Mouse (Mus musculus): ENCODE data around the gene Gigyf1.

The Gigyf1 gene

DNA sequence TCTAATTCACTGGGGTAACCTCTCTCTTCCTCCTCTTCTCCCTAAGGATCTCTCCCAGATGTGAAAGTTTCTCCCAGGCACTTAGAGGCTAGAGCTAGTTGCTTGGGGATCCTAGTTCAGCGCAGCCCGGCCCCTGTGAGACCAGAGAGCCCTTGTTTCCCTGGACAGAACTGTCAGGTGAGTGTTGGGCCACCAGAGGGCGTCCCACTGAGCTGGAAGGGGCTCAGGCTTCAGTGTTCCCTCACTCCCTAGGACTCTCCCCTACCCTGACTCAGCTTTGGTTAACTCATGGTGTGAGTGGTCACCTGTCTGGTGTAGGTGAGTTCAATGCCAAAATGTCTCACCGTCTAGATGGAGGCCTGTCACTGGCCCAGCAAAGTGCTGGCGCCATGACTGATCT lies at the start of gene Gigyf1:
TSS of gene Gigyf1 (plus strand) at position 113 of the 400 bp plus-strand sequence.
- peak; percentile 55 to 58 for DNase-seq

DNA sequence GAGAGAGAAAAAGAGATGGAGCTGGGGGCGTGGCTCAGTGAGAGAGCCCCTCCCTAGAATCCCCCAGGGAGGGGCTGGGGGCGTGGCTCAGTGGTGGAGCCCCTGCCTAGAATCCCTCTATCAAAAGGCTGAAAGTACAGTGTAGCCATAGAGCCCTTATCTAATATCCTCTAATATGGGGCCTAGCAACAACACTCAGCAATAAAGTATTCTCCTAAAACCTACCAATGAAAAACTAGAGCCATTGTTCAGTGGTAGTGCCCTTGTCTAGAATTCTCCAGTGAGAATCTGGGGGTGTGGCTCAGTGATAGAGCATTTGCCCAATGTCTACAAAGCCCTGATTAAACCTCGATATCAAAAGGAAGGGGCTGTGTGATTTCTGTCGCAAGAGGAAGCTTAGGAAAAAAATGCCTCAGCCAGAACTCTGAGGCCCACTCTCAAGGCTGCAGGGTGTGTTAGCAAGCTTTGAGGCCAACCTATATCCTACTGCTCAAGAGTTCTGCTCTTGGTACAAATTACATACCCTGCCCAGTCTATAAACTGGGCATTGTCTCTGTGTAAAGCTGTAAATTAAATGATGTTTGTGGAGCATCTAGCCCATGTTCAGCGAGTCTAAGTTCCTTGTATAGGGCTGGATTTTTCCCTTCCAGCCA lies 46.0 kb upstream of the Gigyf1 start:
- no peak for DNase-seq

DNA sequence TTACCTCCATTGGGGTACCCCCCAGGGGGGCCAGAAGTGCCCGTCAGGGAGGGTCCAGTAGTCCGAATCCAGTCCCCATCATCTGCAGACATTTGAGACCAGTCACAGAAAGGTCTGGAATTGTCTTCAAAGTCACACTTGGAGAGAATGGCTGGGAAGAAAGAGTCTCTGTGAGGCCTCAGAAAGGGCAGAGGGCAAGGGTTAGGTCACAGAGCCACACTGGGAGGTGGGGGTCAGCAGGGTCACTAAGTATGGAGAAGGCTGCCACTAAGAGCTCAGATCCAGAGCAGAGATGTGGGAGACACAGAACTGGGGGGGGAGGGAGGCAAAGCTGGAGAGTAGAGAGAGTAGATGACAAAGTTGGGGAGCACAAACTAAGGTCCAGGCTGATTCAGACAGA lies 44.0 kb upstream of the Gigyf1 start:
- no peak for DNase-seq

DNA sequence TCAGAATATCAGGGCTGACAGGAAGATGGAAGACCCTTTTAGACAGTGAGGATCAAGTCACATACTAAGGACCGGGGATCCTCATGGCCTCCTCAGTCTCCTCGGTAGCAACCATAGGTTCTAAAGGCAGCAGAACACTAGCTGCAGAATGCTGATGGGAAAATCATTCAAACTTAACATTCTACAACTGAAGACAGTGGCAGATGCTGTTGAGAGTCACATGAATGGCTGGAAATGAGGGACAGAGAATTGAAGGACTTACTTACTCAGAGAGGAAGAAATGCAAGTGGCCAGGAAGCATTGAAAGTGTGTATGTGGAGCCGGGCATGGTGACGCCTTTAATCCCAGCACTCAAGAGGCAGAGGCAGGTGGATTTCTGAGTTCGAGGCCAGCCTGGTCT lies 41.4 kb upstream of the Gigyf1 start, which contains the start of gene Zan:
TSS of gene Zan (minus strand) at position 101 of the 400 bp plus-strand sequence.
- DNase-seq: no peak

DNA sequence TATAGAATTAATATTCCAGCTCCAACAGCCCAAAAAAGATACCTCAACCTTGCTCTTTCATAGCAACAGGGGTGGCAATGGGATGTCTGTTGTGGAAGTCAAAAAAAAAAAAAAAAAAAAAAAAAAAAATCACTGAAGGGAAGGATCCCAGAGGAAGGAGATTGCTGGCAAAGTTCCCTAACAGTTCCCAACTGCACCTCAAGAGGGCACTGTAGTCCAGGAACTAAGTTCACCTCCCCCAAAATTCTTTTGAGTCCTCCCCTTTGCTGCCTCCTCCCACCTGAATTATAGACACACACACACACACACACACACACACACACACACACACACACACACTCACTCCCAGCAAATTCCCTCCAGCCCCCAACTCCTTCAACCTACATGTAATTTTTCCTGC lies 37.2 kb upstream of the Gigyf1 start:
- peak; percentile 61 to 65 for DNase-seq

DNA sequence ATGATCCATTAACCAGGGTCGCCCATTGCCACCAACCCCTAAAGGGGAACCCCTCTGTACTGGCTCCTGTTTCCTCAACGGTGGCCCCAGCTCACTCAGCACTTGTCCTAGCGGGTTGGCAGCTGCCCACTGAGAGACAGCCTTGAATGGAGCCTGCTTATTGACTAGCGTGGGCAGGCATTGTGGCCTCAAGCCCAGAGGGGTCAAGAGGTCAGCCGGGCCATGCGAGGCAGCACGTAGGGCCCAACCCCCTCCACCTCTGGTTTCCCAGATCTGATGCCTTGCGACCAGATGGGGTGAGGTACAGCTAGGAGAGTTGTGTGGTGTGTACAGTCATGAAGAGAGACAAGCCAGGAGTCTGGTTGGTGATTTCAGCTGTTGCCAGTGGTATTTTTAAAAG lies 36.5 kb upstream of the Gigyf1 start:
- no peak for DNase-seq

DNA sequence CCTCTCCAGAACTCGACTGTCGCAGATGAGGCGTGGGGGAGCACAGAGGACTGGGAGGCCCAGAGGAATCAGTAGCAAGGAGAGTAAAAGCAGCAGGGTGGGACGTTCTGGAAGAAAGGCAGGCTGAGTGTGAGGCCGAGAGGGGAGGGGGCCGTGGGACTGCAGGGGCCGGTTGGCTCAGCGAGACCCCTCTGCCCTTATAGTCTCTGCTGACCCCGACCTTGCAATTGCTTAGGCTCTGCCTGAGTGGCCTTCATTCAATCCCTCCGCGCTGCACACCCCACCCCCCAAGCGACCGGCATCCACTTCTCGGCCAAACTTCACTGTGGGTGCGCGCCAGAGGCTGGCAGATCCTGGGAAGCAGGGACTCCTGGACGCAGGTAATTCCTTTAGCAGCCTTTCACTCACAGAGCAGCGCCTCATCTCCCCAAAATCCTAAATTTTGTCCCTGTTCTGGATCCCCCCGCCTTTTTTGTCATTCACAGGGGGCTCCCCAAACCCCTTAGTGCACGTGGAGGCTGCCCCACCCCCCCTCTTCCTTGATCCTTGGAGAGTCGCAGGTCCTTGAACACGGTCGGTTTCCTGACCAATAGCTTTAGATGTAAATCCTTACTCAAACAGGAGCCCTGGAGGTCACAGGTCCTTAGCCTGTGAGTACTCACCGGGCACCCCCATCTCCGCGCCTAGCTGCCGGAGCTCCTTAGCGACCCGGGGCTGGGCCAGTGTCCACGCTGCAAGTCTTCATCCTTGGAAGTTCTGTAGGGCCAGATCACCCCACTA lies 33.1 kb upstream of the Gigyf1 start:
- no peak for DNase-seq

DNA sequence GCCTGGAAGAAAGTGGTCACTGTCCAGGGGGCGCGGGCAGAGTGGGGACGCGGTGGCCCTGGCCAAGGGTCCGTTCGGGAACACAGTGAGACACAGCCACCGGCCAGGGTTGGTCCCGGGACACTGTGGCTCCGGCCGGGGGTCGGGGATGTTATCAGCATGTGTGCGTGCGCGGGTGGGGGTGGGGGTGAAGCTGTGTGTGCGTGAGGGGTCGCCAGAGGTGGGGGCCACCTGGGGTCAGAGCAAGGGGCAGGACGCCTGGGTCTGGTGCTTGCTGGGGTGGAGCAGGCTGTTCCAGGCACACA lies 32.5 kb upstream of the Gigyf1 start:
- DNase-seq: no peak

DNA sequence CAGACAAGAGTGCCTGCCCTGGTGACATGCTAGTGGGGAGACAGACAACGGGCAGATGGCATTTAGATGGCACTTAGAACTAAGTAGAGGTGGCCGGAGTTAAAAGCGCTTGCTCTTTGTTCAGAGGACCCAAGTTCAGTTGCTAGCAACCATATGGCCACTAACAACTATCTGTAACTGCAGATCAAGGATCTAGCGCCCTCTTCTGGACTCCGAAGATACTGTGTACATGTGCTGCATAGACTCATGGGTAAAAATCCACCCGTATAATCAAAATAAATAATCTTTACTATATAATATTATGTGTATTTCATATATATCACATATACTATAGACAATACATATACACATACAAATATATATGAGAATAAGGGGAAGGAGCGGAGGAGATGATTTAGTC lies 30.7 kb upstream of the Gigyf1 start:
- DNase-seq: peak; percentile 19 to 29

DNA sequence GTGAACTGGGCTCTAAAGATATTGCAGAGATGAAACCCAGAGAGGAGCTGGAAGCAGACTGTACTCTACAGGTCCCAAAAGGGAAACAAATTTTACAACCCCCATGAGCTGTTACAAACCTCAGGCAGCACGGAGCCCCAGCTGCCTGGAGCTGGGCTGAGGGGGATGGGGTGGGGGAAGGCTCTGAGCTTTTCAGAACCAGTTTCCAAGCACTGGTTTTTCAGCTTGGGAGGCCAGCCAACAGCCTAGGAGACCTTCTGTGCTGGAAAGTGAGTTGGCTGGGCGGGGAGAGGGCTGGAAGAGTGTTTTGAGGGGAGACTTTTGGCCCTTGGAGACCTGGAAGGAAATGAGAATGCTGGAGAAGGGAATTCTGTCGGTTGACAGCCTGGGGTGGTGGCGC lies 26.8 kb upstream of the Gigyf1 start:
- DNase-seq: no peak

DNA sequence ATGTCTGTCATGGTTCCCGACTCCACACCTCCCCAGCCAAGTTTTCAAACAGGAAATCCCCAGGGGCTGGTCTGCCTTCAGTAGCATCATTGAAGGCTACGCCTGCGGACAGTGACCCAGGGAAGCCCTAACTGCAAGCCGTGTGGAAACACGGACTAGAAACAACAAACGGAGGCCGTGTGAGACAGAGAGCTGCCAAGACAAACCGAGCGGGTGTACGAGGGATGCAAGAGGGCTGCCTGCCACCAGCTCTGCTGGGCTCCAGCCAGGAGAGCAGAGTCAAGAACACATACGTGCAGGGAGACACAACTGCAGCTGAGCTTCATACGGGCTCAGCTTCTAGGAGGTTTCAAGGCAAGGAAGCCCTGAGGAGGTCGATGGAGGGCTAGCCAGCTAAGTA lies 24.5 kb upstream of the Gigyf1 start:
- no peak for DNase-seq

DNA sequence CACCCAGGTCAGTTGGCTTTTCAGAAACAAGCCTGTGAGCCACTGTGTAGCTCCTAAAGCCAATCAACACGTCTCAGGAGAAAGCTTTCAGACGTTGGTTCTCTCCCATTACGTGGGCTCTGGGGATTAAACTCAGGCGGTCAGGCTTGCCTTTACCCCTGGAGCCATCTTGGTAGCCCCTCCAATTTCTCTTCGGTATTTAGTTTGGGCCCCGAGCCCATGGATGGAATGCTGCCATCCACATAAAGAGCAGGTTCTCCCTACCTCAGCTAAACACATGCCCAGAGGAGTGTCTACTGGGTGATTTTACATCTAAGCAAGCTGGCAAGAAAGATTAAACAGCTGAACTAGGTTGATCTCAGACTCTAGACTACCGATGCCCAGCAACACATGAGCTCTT lies 18.2 kb upstream of the Gigyf1 start:
- no peak for DNase-seq

DNA sequence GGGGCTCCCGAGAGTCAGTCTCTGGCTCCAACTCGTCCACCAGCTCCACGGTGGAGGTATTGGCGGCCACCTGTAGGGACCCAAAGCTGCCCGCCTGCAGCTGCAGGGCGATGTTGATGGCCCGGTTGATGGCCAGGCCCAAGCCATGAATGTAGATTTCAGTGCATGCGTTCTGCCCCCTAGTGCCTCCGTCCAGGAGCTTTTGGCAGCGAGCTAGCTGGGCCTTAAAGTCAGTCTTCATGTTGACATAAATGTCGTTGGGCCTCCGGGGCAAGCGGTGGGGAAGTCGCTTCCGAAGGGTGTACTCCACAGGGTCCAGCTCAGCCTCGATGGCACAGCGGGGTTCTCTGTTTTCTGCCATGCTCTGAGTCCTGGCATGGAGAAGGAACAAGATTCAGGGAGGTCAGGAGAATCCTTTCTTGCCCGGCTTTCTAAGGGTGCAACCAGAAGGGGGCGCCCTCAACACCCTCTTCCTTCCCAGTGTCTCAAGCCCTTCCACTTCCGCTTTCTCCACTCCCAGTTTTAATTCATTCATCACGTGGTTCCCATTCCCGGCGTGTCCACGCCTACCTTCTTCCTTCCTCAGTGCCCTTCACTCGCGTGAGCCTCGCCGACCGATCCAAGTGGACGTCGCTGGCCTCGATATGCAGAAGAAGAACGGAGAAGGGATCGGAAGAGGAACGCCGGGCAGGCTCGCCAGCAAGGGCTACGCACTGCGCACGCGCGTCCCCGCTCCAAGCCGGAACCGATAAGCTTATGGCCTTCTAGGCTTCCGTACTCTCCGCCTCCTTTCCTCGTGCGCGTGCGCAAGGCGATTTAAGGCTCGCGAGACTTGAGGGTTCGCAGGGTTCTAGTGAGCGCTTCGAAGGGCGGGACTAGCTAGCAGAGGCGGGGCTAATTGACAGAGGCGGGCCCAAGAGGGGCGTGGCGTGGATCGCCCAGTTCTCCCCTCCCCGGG lies 16.4 kb upstream of the Gigyf1 start, which contains the start of gene Pop7:
TSS of gene Pop7 (minus strand) at position 810 of the 958 bp plus-strand sequence.
- DNase-seq: peak; percentile 100

DNA sequence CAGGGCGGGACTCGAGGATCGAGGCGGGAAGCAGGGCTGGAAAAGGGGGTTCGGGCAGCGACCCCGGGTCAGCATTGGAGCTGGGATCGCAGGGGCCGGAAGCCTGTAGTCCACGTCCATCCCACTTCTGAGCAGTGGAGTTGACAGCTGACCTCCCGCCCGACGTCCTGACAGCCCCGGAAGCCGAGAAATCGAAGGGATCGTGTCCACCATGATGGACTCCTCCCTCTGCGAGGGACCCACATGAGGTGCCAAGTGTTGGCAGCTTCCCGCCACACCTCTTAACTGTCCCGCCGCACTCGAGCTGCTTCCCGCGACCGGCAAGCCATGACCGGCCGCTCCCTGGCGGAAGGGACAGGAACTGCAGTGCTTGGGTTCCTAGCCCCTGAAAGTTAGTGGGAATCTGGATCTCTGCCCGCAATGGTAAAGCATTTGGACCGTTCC lies 15.7 kb upstream of the Gigyf1 start:
- peak; percentile 79 to 80 for DNase-seq

DNA sequence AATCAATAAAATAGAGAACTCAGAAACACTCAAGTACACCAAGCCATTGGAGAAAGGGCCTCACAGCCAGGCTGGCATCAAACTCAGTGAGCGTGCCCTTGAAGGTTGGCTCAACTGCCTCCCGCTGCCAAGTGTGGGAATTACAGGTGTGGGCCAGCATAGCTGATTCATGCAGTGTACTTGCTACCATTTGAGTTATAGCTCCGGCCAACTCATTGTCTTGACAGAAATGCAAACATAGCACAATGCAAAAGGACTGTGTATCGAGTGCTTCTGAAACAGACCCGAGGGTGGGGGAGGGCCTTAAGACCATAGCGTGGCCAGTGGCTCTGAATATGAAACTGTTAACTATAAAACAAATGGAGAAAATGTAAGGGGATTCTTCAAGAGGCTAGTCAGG lies 14.3 kb upstream of the Gigyf1 start:
- peak; percentile 36 to 38 for DNase-seq

DNA sequence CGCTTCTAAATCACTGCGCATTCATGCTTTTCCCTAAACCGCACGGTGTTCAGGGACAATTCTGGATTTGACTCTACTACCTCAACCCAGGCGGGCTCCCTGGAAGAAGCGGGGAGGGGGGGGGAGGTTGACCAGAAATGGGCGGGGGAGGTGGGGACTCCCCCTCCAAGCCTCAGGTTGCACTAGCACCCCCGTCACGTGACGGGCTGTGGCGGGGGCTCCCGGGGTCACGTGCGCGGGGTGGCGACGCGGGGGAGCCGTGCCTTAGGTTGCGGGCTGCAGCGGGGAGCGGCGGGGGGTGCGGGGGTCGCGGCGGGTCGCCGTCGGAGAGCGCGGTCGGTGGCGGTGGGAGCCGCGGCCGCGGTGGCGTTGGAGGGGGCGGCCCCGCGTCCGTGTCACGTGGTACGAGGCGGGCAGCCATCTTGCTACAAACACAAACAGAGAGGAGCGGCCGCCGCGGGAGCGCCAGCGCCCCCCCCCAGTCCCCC lies 8.3 kb upstream of the Gigyf1 start:
- peak; percentile 80 to 86 for DNase-seq

DNA sequence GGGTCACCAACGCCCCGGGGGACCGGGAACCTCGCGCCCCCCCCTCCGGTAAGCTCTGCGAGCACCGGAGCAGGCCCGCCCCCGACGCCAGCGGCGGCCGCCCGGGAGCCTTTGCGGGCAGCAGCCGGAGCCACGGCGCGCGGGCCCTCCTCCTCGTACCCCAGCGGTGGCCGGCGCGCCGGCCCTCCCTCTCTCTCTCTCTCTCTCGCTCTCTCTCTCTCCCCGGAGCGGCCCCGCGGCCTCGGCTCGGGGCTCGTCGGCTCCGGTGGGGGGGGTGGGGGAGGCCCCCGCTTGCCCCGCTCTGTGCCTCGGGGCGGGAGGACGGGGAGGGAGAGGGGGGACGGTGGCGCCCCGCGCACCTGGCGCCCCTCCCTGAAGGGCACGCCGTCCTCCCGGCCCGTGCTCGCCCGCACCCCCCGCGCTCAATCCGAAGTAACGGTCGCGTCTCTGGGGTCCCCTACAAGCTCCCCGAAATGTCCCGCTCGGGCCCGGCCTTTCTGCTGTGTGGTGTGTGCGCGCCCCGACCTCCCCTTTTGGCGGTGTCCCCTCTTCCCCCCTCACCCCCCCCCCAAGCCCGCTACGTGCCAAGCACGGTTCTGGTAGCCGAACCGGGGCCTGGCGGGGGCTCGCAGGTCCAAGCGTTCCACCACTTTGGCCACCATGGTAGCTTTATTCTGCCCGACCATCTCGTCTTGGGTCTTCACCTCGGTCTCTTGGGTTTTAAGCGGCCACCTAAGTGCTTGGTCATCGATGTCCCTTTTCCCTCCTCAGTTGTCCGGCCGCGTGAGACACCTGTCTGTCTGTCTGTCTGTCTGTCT lies 7.6 kb upstream of the Gigyf1 start:
- DNase-seq: peak; percentile 23 to 30

DNA sequence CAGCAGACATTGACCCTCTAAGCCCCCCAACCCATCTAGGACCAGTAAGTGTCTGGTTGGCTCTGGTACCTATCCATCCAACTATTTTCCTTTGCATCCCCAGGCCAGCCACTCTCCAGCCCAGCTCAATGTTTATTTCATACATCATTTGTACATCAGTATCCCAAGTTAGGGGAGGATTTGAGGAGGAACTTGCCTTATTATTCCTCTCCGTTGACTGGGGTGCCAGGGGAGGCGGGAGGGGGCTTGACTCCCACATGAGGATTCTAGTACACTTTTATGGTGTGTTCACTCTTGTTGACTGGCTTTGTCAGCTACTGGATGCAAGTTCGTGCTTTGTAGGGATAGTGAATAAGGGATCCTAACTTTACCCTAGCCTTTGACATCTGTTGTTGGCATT lies 6.6 kb upstream of the Gigyf1 start:
- no peak for DNase-seq

DNA sequence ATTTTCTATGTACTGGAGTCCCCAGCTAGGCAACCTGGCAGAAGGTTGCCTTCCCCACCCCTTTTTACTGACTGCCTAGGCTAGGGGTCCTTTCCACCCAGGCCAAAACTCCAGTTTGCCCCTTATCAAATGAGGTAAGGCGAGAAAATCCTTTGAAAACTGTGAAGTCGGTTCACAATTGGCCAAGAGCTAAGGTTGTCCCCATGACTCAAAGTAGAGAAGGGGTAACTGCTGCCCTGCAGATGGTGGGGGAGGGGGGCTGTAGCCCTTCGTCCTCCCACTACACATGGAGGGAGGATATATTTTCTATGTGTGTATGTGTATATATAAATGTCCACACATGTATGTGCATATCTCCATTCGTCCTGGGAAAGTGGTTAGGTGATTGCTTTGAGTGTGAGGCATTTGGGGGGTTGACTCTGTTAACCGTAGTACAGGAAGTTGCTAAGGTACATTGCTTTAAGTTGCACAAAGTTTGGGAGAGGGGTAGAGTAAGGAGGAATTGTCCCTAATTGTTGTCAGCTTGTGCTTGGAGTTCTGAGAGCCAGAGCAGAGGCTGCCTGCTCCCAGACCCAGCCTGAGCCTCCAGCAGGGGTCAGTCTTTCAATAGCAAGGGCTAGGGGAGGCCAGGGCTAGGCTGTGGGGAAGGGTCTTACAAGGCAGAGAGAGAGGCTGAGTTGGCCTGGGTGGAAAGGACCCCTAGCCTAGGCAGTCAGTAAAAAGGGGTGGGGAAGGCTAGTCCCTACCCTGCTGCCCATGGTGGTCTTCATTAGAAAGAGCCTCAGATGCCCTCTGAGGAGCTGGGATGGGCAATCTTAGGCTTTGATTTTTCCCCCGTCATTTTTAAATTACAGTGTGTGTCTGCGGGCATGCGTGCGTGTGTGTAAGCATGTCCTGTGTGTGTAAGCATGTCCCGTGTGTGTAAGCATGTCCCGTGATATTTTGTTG lies 5.2 kb upstream of the Gigyf1 start:
- DNase-seq: peak; percentile 39 to 44

DNA sequence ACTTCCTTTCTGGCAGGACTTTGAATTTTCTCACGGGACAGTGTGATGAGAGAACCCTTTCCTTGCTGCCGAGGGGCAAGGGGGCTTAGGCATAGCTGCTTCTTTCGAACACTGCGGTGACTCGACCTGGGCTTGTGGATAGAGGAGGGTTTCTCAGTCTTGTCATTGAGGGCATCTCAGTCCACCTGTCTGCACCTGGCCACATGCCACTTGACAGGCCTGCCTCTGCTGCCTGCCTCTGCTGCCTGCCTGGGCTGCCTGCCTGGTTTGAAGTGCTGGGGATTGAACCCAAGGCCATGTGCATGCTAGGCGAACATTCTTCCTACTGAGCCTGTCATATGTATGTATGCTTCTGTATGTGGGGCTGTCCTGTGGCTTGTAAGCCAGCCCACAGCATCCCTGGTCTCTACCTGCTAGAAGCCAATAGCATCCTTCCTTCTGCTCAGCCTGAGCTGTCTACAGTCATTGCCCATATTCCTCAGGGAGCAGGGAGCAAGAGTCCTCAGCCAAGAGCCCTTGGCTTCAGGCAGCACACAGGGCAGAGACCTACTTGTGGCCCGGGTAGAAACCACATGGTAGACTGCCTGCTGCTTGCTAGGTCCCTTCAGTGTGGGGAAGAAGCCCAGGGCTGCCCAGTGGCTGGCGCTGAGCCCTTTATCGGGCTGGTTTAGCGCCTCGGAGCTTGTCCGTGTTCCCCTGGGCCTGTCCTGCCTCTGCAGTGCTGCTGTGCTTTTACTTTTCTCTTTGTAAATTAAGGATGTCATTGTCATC lies 4.2 kb upstream of the Gigyf1 start:
- DNase-seq: no peak
